Mouse (Mus musculus) liver, embryonic 13.5 days (tissue): ENCODE results near the gene Adh7. TPM values are rescaled to one million over a fixed set of nuclear protein-coding genes. Genes with fewer than 3 reads are reported as not detected.

Source experiments
- ATAC-seq: fragments of 200-750 bp; cut with Nextera tagmentation; 2 replicates; pipeline ENCODE4 v1.8.0; 2017; ENCODE audit warnings: low read depth, mild to moderate bottlenecking, moderate number of reproducible peaks, moderate library complexity
- DNase-seq: peaks from one replicate; pipeline ENCODE4 v3.0.0; 2022
- H3K27ac ChIP-seq: fragments of 300-500 bp; sonication (generic); 2 replicates; pipeline ENCODE4 v1.5.1; 2015; ENCODE audit warnings: moderate library complexity, mild to moderate bottlenecking, inconsistent platforms
- H3K27me3 ChIP-seq: fragments of 300-500 bp; sonication (generic); 2 replicates; pipeline ENCODE4 v1.6.1; 2015; ENCODE audit warnings: mild to moderate bottlenecking, inconsistent platforms
- H3K36me3 ChIP-seq: fragments of 300-500 bp; sonication (generic); 2 replicates; pipeline ENCODE4 v1.6.1; 2015; ENCODE audit warnings: mild to moderate bottlenecking, inconsistent platforms
- H3K4me1 ChIP-seq: fragments of 300-500 bp; sonication (generic); replicated peaks from 2 replicates; pipeline ENCODE4 v1.6.1; 2015; ENCODE audit warnings: inconsistent platforms
- H3K4me2 ChIP-seq: fragments of 300-500 bp; sonication (generic); 2 replicates; pipeline ENCODE4 v1.6.1; 2015; ENCODE audit warnings: inconsistent platforms, mild to moderate bottlenecking, moderate library complexity
- H3K4me3 ChIP-seq: fragments of 300-500 bp; sonication (generic); replicated peaks from 2 replicates; pipeline ENCODE4 v1.5.1; 2015; ENCODE audit warnings: mild to moderate bottlenecking, inconsistent platforms
- H3K9ac ChIP-seq: fragments of 300-500 bp; sonication (generic); 2 replicates; pipeline ENCODE4 v1.6.1; 2015; ENCODE audit warnings: mild to moderate bottlenecking, inconsistent platforms
- H3K9me3 ChIP-seq: fragments of 300-500 bp; sonication (generic); replicated peaks from 2 replicates; pipeline ENCODE4 v1.6.1; 2016; ENCODE audit warnings: inconsistent platforms
- WGBS: fragments of 180-500 bp; shearing (Covaris S2); methylation state at CpG from one replicate; pipeline ENCODE4 v1.1.7; 2015; ENCODE audit not compliant: insufficient replicate concordance; 5-methylcytosine and 5-hydroxymethylcytosine counted together
- polyA plus RNA-seq: library from polyadenylated mRNA; unstranded; fragments of >200 nt; fragmentation: Nextera tagmentation; extraction: Ambion mirVana; gene quantifications from 2 replicates; pipeline ENCODE4 v1.2.1, GENCODE M21; 2015

The Adh7 gene
- polyA plus RNA-seq, 1 experiment from 2014 or later, result 0.25 TPM

GRCm38 (mm10) chr3:138225331-138225730 lies 7.8 kb downstream of the Adh7 start:
- 68% methylated on average over 6 of the region's 7 CpGs for WGBS
- Histone ChIP-seq H3K27ac (no peak overlapping the region), H3K9ac (no peak overlapping the region), H3K36me3 (no peaks in the 10 kb centered on the region), H3K27me3 (no peaks in the 10 kb centered on the region), H3K9me3 (no peaks in the 10 kb centered on the region), H3K4me1 (peaks cover 7% of the 10 kb centered on the region; the same call in 1 of the 2 replicates), H3K4me3 (no peak overlapping the region), H3K4me2 (no peak overlapping the region)
- ATAC-seq (no peak), DNase-seq (no peak)

- Histone ChIP-seq H3K9me3 (no peaks in the 10 kb centered on the region), H3K27me3 (no peaks in the 10 kb centered on the region), H3K36me3 (no peaks in the 10 kb centered on the region), H3K4me2 (no peak overlapping the region), H3K9ac (no peak overlapping the region), H3K27ac (no peak overlapping the region), H3K4me3 (no peak overlapping the region), H3K4me1 (peaks cover 7% of the 10 kb centered on the region; the same call in 1 of the 2 replicates)
- WGBS, result 62% methylated on average over 7 of the region's 7 CpGs
- no peak for ATAC-seq
- no peak for DNase-seq
These were observed 8.3 kb downstream of the Adh7 start for GRCm38 (mm10) chr3:138225853-138226252.

GRCm38 (mm10) chr3:138226476-138226875 lies 8.9 kb downstream of the Adh7 start:
- Histone ChIP-seq H3K4me2 (no peak overlapping the region), H3K4me1 (peaks cover 7% of the 10 kb centered on the region; the same call in 1 of the 2 replicates), H3K27me3 (no peaks in the 10 kb centered on the region), H3K9me3 (no peaks in the 10 kb centered on the region), H3K36me3 (no peaks in the 10 kb centered on the region), H3K27ac (no peak overlapping the region), H3K9ac (no peak overlapping the region), H3K4me3 (no peak overlapping the region)
- 73% methylated on average over 6 of the region's 6 CpGs for WGBS
- no peak for ATAC-seq
- DNase-seq, result no peak

DNA sequence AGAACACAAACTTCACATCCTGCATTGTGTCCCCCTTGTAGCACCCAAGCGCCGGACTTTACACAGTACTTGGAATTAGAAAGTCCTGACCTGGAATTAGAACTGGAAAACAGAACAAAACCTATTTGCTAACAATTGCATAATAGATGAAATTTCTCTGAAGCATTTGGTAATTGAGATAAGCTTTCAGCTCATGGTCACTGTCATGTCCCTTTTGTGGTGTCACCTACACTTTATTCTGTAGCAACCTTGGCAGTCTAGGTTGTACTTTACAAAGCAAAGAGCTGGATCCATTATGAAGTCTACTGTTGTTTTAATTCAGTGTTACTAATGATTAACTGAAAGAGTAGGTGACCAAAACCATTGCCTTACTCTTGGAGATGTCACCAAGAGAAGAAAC lies 9.5 kb downstream of the Adh7 start:
- Histone ChIP-seq H3K27me3 (no peaks in the 10 kb centered on the region), H3K4me1 (peaks cover 7% of the 10 kb centered on the region; the same call in 1 of the 2 replicates), H3K27ac (no peak overlapping the region), H3K4me3 (no peak overlapping the region), H3K4me2 (no peak overlapping the region), H3K9ac (no peak overlapping the region), H3K36me3 (no peaks in the 10 kb centered on the region), H3K9me3 (no peaks in the 10 kb centered on the region)
- WGBS, result 77% methylated on average over 2 of the region's 2 CpGs
- DNase-seq (no peak), ATAC-seq (no peak)

- ATAC-seq (no peak), DNase-seq (no peak)
- Histone ChIP-seq H3K4me3 (no peak overlapping the region), H3K4me2 (no peak overlapping the region), H3K27ac (no peak overlapping the region), H3K9ac (no peak overlapping the region), H3K27me3 (no peaks in the 10 kb centered on the region), H3K4me1 (peaks cover 7% of the 10 kb centered on the region; the same call in 1 of the 2 replicates), H3K36me3 (no peaks in the 10 kb centered on the region), H3K9me3 (no peaks in the 10 kb centered on the region)
- 65% methylated on average over 8 of the region's 8 CpGs for WGBS
These were observed 10.2 kb downstream of the Adh7 start for GRCm38 (mm10) chr3:138227782-138228181.

DNA sequence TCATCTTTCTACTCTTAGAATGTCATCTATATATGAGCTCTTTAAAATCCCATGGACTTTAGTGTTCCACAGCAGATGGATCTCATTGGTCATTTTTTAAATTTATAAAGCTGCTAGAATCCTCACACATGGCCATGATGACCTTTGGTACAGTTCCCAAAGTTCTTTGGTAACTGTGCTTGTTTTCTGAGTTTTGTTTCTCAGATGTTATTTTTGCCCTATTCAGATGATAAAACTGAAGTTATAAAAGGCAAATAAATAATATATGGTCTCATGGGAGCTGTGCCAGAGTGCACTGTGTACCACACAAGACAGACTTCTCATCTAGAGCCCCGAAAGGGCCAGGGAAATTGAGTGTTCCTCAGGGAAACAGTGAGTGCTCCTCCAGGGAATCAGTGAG lies 11.9 kb downstream of the Adh7 start:
- H3K4me3 ChIP-seq, result no peak overlapping the region
- no peak overlapping the region for H3K9ac ChIP-seq
- H3K27me3 ChIP-seq, result no peaks in the 10 kb centered on the region
- H3K9me3 ChIP-seq, result no peaks in the 10 kb centered on the region
- no peak for ATAC-seq
- DNase-seq, result no peak
- no peak overlapping the region for H3K4me2 ChIP-seq
- H3K27ac ChIP-seq, result no peak overlapping the region
- no peaks in the 10 kb centered on the region; the same call in 1 of the 2 replicates for H3K4me1 ChIP-seq
- H3K36me3 ChIP-seq, result no peaks in the 10 kb centered on the region
- 67% methylated on average over 1 of the region's 1 CpGs for WGBS

DNA sequence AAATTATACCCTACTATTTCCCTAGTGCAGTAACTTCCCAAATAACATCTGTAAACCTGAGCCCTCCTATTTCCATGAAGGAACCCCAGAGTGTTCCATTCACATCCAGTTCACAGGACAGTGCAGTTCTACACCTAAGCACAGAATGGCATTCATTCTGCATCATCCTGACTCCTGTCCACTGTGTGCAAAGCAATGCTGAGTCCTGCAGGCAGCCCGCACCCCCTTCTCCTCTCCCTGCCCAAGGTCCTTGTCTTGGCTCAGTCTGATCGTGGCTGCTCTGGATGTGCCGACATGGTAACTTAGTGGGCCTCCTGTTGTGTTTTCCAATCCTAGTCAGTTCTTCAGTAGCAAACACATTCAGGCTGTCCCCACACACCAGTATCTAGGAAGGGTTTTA lies 12.7 kb downstream of the Adh7 start:
- no peak overlapping the region for H3K4me2 ChIP-seq
- no peak for DNase-seq
- no peaks in the 10 kb centered on the region; the same call in 1 of the 2 replicates for H3K4me1 ChIP-seq
- H3K9me3 ChIP-seq, result no peaks in the 10 kb centered on the region
- no peak overlapping the region for H3K4me3 ChIP-seq
- no peaks in the 10 kb centered on the region for H3K27me3 ChIP-seq
- H3K9ac ChIP-seq, result no peak overlapping the region
- ATAC-seq, result no peak
- no peak overlapping the region for H3K27ac ChIP-seq
- 75% methylated on average over 3 of the region's 3 CpGs for WGBS
- no peaks in the 10 kb centered on the region for H3K36me3 ChIP-seq

DNA sequence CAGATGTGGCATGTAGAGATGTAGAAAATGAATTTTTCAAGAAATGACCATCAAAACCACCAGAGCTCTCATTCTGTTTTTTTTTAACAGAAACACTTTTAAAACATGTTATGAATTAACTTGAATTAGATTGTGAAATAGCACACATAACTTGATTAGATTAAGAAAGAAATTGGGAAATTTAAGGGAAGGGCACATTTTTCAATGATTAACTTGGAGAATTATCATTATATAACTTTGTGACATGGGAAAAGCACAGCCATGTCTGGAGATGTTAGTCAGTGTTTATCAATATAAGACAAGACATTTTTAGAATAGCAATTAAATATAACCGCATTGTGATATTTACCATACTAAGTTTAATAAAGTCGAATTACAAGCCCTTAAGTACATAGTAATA lies 14.0 kb downstream of the Adh7 start:
- no peak for ATAC-seq
- H3K9me3 ChIP-seq, result no peaks in the 10 kb centered on the region
- H3K4me3 ChIP-seq, result no peak overlapping the region
- no peaks in the 10 kb centered on the region for H3K36me3 ChIP-seq
- no peak overlapping the region for H3K9ac ChIP-seq
- no peak overlapping the region for H3K27ac ChIP-seq
- DNase-seq, result no peak
- no peak overlapping the region for H3K4me2 ChIP-seq
- no peaks in the 10 kb centered on the region for H3K27me3 ChIP-seq
- no peaks in the 10 kb centered on the region for H3K4me1 ChIP-seq
- 59% methylated on average over 2 of the region's 2 CpGs for WGBS

GRCm38 (mm10) chr3:138236546-138237163 lies 19.1 kb downstream of the Adh7 start:
- no peak overlapping the region for H3K27ac ChIP-seq
- H3K36me3 ChIP-seq, result no peaks in the 10 kb centered on the region
- H3K4me3 ChIP-seq, result no peak overlapping the region
- no peaks in the 10 kb centered on the region for H3K9me3 ChIP-seq
- H3K4me1 ChIP-seq, result no peaks in the 10 kb centered on the region
- H3K27me3 ChIP-seq, result no peaks in the 10 kb centered on the region
- DNase-seq (no peak), ATAC-seq (no peak)
- 60% methylated on average over 11 of the region's 11 CpGs for WGBS
- H3K4me2 ChIP-seq, result no peak overlapping the region
- no peak overlapping the region for H3K9ac ChIP-seq

DNA sequence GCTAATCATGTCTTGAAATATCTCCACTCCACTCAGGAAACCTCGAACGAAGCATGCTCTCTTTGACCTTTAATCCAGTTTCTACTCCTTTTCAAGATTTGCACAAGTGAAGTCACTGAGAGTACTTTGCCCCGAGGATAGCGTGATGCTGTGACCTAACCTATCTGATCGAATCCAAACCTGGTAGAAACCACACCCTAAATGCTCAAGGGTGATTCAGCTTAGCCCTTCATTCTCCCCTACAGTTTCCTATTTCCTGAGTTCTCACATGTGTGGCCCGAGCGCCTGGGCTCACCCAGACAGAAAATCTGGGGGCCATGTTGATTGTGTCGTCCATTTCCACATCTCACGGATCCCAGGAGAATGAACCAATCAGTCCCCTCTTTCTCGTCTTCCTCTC lies 20.5 kb downstream of the Adh7 start:
- H3K36me3 ChIP-seq, result no peaks in the 10 kb centered on the region
- ATAC-seq (no peak), DNase-seq (no peak)
- no peaks in the 10 kb centered on the region for H3K27me3 ChIP-seq
- WGBS, result 52% methylated on average over 10 of the region's 10 CpGs
- no peak overlapping the region for H3K4me2 ChIP-seq
- no peak overlapping the region for H3K4me3 ChIP-seq
- H3K9ac ChIP-seq, result no peak overlapping the region
- H3K4me1 ChIP-seq, result no peaks in the 10 kb centered on the region
- H3K27ac ChIP-seq, result no peak overlapping the region
- H3K9me3 ChIP-seq, result no peaks in the 10 kb centered on the region

GRCm38 (mm10) chr3:138239461-138239860 lies 21.9 kb downstream of the Adh7 start:
- no peaks in the 10 kb centered on the region for H3K27me3 ChIP-seq
- 70% methylated on average over 6 of the region's 6 CpGs for WGBS
- H3K4me1 ChIP-seq, result no peaks in the 10 kb centered on the region
- no peak overlapping the region for H3K4me3 ChIP-seq
- DNase-seq, result no peak
- no peak overlapping the region for H3K27ac ChIP-seq
- ATAC-seq, result no peak
- no peak overlapping the region for H3K4me2 ChIP-seq
- no peaks in the 10 kb centered on the region for H3K9me3 ChIP-seq
- H3K36me3 ChIP-seq, result no peaks in the 10 kb centered on the region
- no peak overlapping the region for H3K9ac ChIP-seq

DNA sequence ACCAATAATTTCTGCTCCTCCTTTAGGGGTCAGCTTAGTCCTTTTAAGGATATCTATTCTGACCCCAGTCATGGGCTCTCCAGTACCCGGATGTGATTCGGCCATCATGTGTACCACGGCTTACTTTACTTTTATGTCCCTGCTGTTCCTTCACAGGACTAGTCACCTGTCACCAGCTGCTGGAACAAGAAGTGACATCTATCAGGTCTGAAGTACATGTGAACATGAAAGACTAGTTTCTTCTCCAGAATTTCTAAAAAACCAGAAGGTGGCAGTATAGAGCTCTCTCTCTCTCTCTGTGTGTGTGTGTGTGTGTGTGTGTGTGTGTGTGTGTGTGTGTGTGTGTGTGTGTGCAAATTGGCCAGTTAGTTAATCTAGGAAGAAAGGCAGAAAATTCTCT lies 22.9 kb downstream of the Adh7 start:
- ATAC-seq (no peak), DNase-seq (no peak)
- no peaks in the 10 kb centered on the region for H3K4me1 ChIP-seq
- no peaks in the 10 kb centered on the region for H3K27me3 ChIP-seq
- H3K9ac ChIP-seq, result no peak overlapping the region
- no peaks in the 10 kb centered on the region for H3K9me3 ChIP-seq
- no peak overlapping the region for H3K4me2 ChIP-seq
- H3K36me3 ChIP-seq, result no peaks in the 10 kb centered on the region
- WGBS, result 74% methylated on average over 3 of the region's 3 CpGs
- H3K27ac ChIP-seq, result no peak overlapping the region
- H3K4me3 ChIP-seq, result no peak overlapping the region
